Mouse (Mus musculus) skeletal muscle tissue, postnatal 0 days (tissue): Measurements from ENCODE around the gene Tcfl5. TPM values are rescaled to one million over a fixed set of nuclear protein-coding genes. Genes with fewer than 3 reads are reported as not detected.

Experiments used
- polyA plus RNA-seq: library from polyadenylated mRNA; unstranded; fragments of >200 nt; fragmentation: Nextera tagmentation; extraction: Ambion mirVana; gene quantifications from 2 replicates; pipeline ENCODE4 v1.2.1, GENCODE M21; 2015

Tcfl5 gene
- polyA plus RNA-seq = 0.13 and 0.15 TPM in 2 replicates

DNA sequence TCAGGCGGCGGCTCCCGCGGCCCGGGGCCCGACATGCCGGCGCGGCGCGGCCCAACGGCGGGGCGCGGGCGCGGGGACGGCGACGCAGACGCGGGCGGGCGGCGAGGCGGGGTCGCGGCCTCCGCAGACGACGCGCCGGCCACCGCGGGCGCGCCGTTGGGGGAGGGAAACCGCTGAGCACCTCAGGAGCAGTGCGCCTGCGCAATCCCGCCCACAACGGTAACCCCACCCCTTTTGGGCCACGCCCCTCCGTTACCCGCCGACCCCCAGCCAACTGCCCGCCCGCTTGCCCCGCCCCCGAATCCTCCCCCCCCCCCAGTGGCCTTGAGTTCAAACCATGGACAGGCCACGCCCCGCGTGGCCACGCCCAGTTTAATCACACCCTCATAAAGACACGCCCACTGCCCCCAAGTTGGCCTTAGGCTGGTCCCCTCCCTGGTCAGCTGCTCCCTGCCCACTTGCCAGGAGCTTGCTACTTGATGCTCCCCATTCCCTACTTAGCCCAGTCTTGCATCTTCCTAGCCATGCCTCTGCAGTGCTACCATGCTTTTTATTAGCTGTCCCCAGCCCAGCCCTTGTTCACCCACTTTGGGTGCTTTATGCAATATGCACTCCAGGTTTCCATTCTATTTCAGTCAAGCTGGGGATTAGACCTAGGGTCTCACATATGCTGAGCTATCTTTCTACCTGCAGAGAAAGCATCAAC, at the start of gene Tcfl5:
Tcfl5 (minus strand) TSS at position 154 of the 706 bp plus-strand sequence.

DNA sequence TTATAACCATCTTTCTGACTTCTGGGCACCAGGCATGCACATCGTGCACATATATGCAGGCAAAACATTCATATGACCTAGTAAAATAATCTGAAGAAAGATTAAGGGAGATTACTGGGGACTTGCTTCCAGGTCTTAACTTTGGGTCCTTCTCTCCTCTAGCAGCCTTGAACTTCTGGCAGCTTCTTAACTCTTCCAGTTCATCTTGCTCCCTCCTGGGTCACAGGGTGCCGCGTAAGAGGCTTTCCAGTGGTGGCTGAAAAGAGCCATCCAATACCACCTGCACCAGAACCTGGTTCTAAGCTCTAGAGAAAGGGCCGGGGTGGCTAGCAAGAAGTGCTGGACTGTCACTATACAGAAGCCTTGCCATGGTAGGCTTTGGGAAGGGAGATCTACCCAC, 45.0 kb downstream of the Tcfl5 start, which contains the start of gene Col9a3:
Col9a3 (plus strand) TSS at position 301 of the 400 bp plus-strand sequence.

DNA sequence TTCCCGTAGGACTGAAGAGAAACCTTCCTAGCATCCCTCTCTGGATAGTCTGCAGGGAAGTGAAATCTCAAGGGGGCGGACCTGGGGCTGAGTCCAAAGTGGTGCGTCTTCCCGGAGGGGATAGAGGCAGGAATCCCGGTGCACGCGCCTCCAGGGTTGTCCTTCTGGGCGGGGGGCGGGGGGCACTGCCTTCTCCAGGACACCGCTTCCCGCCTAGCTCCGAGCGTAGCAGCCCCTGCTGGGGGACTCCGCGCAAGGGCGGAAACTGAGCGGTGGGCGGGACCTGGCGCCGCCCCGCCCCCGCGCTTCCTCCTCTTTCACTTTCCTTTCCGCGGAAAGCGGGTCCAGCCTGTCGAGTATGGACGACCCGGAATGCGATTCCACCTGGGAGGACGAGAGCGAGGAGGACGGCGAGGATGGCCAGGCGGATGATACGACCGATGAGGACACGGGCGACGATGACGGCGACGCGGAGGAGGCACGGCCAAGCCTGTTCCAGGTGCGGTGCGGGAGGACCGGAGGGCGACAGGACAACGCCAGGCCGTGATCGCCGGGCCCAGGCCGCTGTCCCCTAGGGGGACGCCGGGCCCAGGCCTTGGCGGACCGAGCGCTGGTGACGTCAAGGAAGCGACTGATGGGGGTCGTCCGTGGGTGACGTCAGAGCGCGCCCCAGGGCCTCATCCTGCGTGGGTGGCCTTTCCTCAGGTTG, 53.2 kb downstream of the Tcfl5 start, which contains the start of gene Ogfr:
Ogfr (plus strand) TSS at position 123 of the 709 bp plus-strand sequence.

DNA sequence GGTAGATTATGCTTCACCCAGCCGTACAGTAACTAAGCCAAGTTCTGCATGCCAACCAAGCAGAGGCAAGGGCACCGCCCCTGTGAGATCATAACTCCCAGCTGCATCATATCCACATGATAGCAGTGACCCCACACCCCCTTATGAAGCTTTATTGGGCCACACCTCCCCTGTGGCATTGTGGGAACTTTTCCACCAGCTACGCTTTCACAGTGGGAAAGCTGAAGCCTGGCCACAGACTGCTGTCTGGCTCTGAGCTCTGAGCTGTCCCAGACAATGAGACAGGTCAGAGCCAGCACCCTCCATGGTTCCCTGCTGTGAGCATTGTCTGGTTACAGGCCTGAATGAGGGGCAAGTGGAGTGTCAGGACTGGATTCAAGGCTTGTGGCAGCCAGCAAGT, 61.5 kb downstream of the Tcfl5 start, which contains the start of gene Mrgbp:
Mrgbp (plus strand) TSS at position 303 of the 400 bp plus-strand sequence.

Other genes starting within 250 kb of the Tcfl5 start
- 0.23 and 0.55 TPM in 2 replicates for gene Slco4a1, start 186.5 kb downstream of the Tcfl5 start, polyA plus RNA-seq
- 0.06 and 0.11 TPM in 2 replicates for gene Ntsr1, start 142.7 kb downstream of the Tcfl5 start, polyA plus RNA-seq
- gene Mrgbp, start 61.4 kb downstream of the Tcfl5 start, polyA plus RNA-seq = 12.4 and 12.8 TPM in 2 replicates
- 36.9 and 38.7 TPM in 2 replicates for gene Ogfr, start 53.5 kb downstream of the Tcfl5 start, polyA plus RNA-seq
- gene Col9a3, start 44.9 kb downstream of the Tcfl5 start, polyA plus RNA-seq = 1.6 and 11.8 TPM in 2 replicates
- 7.5 and 9.3 TPM in 2 replicates for gene Dido1, start 67.3 kb upstream of the Tcfl5 start, polyA plus RNA-seq
- 46.7 and 49.5 TPM in 2 replicates for gene Gid8, start 67.4 kb upstream of the Tcfl5 start, polyA plus RNA-seq
- gene Slc17a9, start 82.6 kb upstream of the Tcfl5 start, polyA plus RNA-seq = 0.37 and 0.89 TPM in 2 replicates
- not detected in 2 replicates for gene Bhlhe23, start 134.2 kb upstream of the Tcfl5 start, polyA plus RNA-seq